Mouse (Mus musculus) hindbrain, embryonic 11.5 days (tissue): ENCODE data around the gene Abce1. TPM values are rescaled to one million over a fixed set of nuclear protein-coding genes. Genes with fewer than 3 reads are reported as not detected.
A peak's percentile ranks its signal among the peaks of the same experiment; 100 is the strongest.
"Not testable (repeated sequence)": the region's sequence is repeated elsewhere in the genome, so short reads cannot be mapped to it uniquely, and the experiment has no call there.

Source experiments
- ATAC-seq: fragments of 200-750 bp; cut with Nextera tagmentation; 2 replicates; pipeline ENCODE4 v1.8.0; 2017; ENCODE audit warnings: mild to moderate bottlenecking, moderate TSS enrichment, moderate library complexity; ENCODE audit not compliant: low FRiP score
- DNase-seq: peaks from one replicate; pipeline ENCODE4 v3.0.0-alpha.2; 2015; ENCODE audit warnings: low spot score
- H3K27ac ChIP-seq: fragments of 300-500 bp; sonication (generic); 2 replicates; pipeline ENCODE4 v1.5.1; 2014; ENCODE audit warnings: mild to moderate bottlenecking, low read depth, low read length
- H3K27me3 ChIP-seq: fragments of 300-500 bp; sonication (generic); 2 replicates; pipeline ENCODE4 v1.6.1; 2014; ENCODE audit warnings: mild to moderate bottlenecking, low read length, moderate library complexity, mixed read lengths; ENCODE audit not compliant: control insufficient read depth, insufficient read depth
- H3K36me3 ChIP-seq: fragments of 300-500 bp; sonication (generic); 2 replicates; pipeline ENCODE4 v1.6.1; 2014; ENCODE audit warnings: mild to moderate bottlenecking, low read length, moderate library complexity, mixed read lengths; ENCODE audit not compliant: control insufficient read depth, insufficient read depth
- H3K4me1 ChIP-seq: fragments of 300-500 bp; sonication (generic); replicated peaks from 2 replicates; pipeline ENCODE4 v1.6.1; 2014; ENCODE audit warnings: low read length, mixed read lengths; ENCODE audit not compliant: control insufficient read depth, insufficient read depth
- H3K4me2 ChIP-seq: fragments of 300-500 bp; sonication (generic); replicated peaks from 2 replicates; pipeline ENCODE4 v1.6.1; 2014; ENCODE audit warnings: mild to moderate bottlenecking, low read depth, low read length
- H3K4me3 ChIP-seq: fragments of 300-500 bp; sonication (generic); 2 replicates; pipeline ENCODE4 v1.5.1; 2014; ENCODE audit warnings: low read depth, low read length
- H3K9ac ChIP-seq: fragments of 300-500 bp; sonication (generic); 2 replicates; pipeline ENCODE4 v1.6.1; 2014; ENCODE audit warnings: low read depth, low read length
- H3K9me3 ChIP-seq: fragments of 300-500 bp; sonication (generic); 2 replicates; pipeline ENCODE4 v1.6.1; 2016; ENCODE audit warnings: low read length; ENCODE audit not compliant: control insufficient read depth
- WGBS: fragments of 180-500 bp; shearing (Covaris S2); extraction: QIAGEN DNeasy Blood & Tissue Kit; methylation state at CpG from one replicate; pipeline ENCODE4 v1.1.7; 2014; 5-methylcytosine and 5-hydroxymethylcytosine counted together
- polyA plus RNA-seq: library from polyadenylated mRNA; unstranded; fragments of >200 nt; fragmentation: Nextera tagmentation; extraction: Ambion mirVana; gene quantifications from 2 replicates; pipeline ENCODE4 v1.2.1, GENCODE M21; 2014

Abce1 gene
- polyA plus RNA-seq, 1 experiment from 2014 or later: 129 TPM

GRCm38 (mm10) chr8:79658715-79659114 lies 52.8 kb downstream of the Abce1 start:
- not testable (repeated sequence) for H3K9me3 ChIP-seq, H3K4me2 ChIP-seq, H3K36me3 ChIP-seq, H3K27me3 ChIP-seq, H3K4me1 ChIP-seq, H3K4me3 ChIP-seq, DNase-seq, ATAC-seq, H3K9ac ChIP-seq, H3K27ac ChIP-seq
- 88% methylated on average over 4 of the region's 4 CpGs for WGBS

- Histone ChIP-seq H3K36me3 (no peaks in the 10 kb centered on the region), H3K4me2 (no peak overlapping the region), H3K9me3 (no peaks in the 10 kb centered on the region), H3K4me3 (no peak overlapping the region), H3K4me1 (no peaks in the 10 kb centered on the region), H3K27ac (no peak overlapping the region), H3K9ac (no peak overlapping the region), H3K27me3 (no peaks in the 10 kb centered on the region)
- DNase-seq (no peak), ATAC-seq (no peak)
- 91% methylated on average over 4 of the region's 4 CpGs for WGBS
Measured at GRCm38 (mm10) chr8:79653736-79654135, 57.8 kb downstream of the Abce1 start.

GRCm38 (mm10) chr8:79650158-79650814 lies 61.3 kb downstream of the Abce1 start:
- DNase-seq: peak; percentile 45

GRCm38 (mm10) chr8:79649569-79649968 lies 62.0 kb downstream of the Abce1 start:
- Histone ChIP-seq H3K9ac (no peak overlapping the region), H3K4me1 (no peaks in the 10 kb centered on the region), H3K9me3 (no peaks in the 10 kb centered on the region), H3K27ac (no peak overlapping the region), H3K36me3 (no peaks in the 10 kb centered on the region), H3K4me3 (no peak overlapping the region), H3K27me3 (no peaks in the 10 kb centered on the region), H3K4me2 (no peak overlapping the region)
- DNase-seq: no peak
- WGBS: 96% methylated on average over 4 of the region's 4 CpGs
- no peak for ATAC-seq

More at GRCm38 (mm10) chr8:79650158-79650814, 61.3 kb downstream of the Abce1 start:
- Histone ChIP-seq H3K36me3 (no peaks in the 10 kb centered on the region), H3K9me3 (no peaks in the 10 kb centered on the region), H3K9ac (no peak overlapping the region), H3K27me3 (no peaks in the 10 kb centered on the region), H3K4me1 (no peaks in the 10 kb centered on the region), H3K4me2 (no peak overlapping the region), H3K27ac (no peak overlapping the region), H3K4me3 (no peak overlapping the region)
- ATAC-seq: no peak
- WGBS: 82% methylated on average over 1 of the region's 1 CpGs

- H3K4me3 ChIP-seq: peak overlapping the region; percentile 91
- H3K27ac ChIP-seq: no peak overlapping the region
- H3K36me3 ChIP-seq: no peaks in the 10 kb centered on the region
- no peak overlapping the region for H3K9ac ChIP-seq
- no peaks in the 10 kb centered on the region for H3K27me3 ChIP-seq
- DNase-seq: no peak
- no peaks in the 10 kb centered on the region; the same call in 1 of the 2 replicates for H3K4me1 ChIP-seq
- H3K9me3 ChIP-seq: no peaks in the 10 kb centered on the region
- no peak for ATAC-seq
- peak overlapping the region; percentile 74 for H3K4me2 ChIP-seq
- 24% methylated on average over 1 of the region's 1 CpGs for WGBS
Measured at GRCm38 (mm10) chr8:79641119-79641518, 70.4 kb downstream of the Abce1 start.

GRCm38 (mm10) chr8:79639586-79640451 lies 71.7 kb downstream of the Abce1 start, which contains the start of gene Otud4:
Otud4 (plus strand) TSS chr8:79639618.
- peak; percentile 79 for ATAC-seq
- WGBS: under 1% methylated on average over 91 of the region's 103 CpGs

GRCm38 (mm10) chr8:79638707-79639549 lies 72.6 kb downstream of the Abce1 start:
- WGBS: under 1% methylated on average over 70 of the region's 77 CpGs
- Histone ChIP-seq H3K4me1 (no peaks in the 10 kb centered on the region; the same call in 1 of the 2 replicates), H3K4me2 (peak overlapping the region; percentile 74), H3K9me3 (no peaks in the 10 kb centered on the region), H3K36me3 (no peaks in the 10 kb centered on the region), H3K4me3 (peak overlapping the region; percentile 91), H3K9ac (peak overlapping the region; percentile 85), H3K27me3 (no peaks in the 10 kb centered on the region), H3K27ac (peak overlapping the region; percentile 95)
- peak; percentile 97 for DNase-seq
- ATAC-seq: peak; percentile 100

More at GRCm38 (mm10) chr8:79639586-79640451, 71.7 kb downstream of the Abce1 start, which contains the start of gene Otud4:
- Histone ChIP-seq H3K4me3 (peak within 1 kb of the TSS; percentile 91), H3K36me3 (no peaks in the 10 kb centered on the region), H3K4me2 (peak within 1 kb of the TSS; percentile 74), H3K4me1 (no peaks in the 10 kb centered on the region; the same call in 1 of the 2 replicates), H3K9me3 (no peaks in the 10 kb centered on the region), H3K27me3 (no peaks in the 10 kb centered on the region), H3K9ac (peak within 1 kb of the TSS; percentile 85), H3K27ac (peak within 1 kb of the TSS; percentile 95)
- peak; percentile 72 for DNase-seq

GRCm38 (mm10) chr8:79638001-79638706 lies 73.4 kb downstream of the Abce1 start:
- Histone ChIP-seq H3K9me3 (no peaks in the 10 kb centered on the region), H3K4me2 (peak overlapping the region; percentile 64), H3K4me1 (no peaks in the 10 kb centered on the region; the same call in 1 of the 2 replicates), H3K9ac (peak overlapping the region; percentile 80), H3K4me3 (peak overlapping the region; percentile 91), H3K27ac (peak overlapping the region; percentile 95), H3K36me3 (no peaks in the 10 kb centered on the region), H3K27me3 (no peaks in the 10 kb centered on the region)
- 13% methylated on average over 11 of the region's 11 CpGs for WGBS
- ATAC-seq: no peak
- DNase-seq: peak; percentile 24
